Mouse (Mus musculus) telencephalon, adult 2 months (tissue): Measurements from ENCODE around the gene Ppp1r15a.
"Not testable (repeated sequence)": the region's sequence is repeated elsewhere in the genome, so short reads cannot be mapped to it uniquely, and the experiment has no call there.

Experiments
- DNase-seq: peaks from one replicate; pipeline ENCODE4 v3.0.0-alpha.2; 2011; ENCODE audit warnings: low read depth, low spot score

The Ppp1r15a gene

DNA sequence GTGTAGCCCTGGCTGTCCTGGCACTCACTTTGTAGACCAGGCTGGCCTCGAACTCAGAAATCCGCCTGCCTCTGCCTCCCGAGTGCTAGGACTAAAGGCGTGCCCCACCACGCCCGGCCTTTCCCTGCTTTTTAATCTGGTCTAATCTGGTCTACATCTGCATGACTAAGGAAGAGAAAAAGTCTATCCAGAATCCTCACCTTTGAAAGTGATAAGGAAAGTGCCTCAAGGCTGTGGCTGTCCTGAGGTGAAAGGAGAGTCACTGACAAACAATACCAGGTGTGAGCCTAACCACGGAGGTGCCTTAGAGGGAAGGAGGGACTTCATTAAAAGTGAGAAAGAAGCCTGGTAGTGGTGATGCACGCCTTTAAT is 25.4 kb upstream of the Ppp1r15a start:
- no peak for DNase-seq

DNA sequence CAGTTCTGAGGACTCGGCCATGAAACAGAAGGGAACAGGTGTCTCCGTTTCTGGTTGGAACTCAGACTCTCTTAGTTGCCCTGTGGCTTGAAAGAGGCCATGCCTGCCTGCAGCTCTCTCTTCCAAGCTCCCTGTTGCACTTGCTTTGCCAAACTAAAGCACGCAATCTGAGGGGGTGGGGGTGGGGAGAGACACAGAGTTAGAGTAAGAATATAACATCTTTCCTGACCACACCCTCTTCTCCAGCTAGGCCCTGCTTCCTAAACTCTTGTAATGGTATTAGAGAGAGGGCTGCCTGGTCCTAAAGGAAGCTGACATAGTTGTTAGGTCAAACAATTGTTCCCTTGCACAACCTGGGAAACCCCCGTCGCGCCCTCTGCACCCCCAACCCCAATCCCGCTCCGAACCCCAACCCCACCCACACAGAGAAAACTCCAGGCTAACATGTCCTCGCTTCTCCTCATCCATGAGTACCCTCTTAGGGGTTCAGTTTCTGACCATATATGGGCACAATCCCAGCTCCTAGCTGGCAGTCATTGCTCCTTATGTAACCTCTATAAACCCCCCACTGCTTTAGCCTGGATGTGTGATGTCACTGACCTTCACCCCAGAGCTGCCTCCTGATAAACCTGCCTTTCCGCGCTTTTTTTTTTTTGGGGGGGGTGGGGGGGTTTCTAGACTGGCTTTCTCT is 24.9 kb upstream of the Ppp1r15a start:
- DNase-seq = no peak

DNA sequence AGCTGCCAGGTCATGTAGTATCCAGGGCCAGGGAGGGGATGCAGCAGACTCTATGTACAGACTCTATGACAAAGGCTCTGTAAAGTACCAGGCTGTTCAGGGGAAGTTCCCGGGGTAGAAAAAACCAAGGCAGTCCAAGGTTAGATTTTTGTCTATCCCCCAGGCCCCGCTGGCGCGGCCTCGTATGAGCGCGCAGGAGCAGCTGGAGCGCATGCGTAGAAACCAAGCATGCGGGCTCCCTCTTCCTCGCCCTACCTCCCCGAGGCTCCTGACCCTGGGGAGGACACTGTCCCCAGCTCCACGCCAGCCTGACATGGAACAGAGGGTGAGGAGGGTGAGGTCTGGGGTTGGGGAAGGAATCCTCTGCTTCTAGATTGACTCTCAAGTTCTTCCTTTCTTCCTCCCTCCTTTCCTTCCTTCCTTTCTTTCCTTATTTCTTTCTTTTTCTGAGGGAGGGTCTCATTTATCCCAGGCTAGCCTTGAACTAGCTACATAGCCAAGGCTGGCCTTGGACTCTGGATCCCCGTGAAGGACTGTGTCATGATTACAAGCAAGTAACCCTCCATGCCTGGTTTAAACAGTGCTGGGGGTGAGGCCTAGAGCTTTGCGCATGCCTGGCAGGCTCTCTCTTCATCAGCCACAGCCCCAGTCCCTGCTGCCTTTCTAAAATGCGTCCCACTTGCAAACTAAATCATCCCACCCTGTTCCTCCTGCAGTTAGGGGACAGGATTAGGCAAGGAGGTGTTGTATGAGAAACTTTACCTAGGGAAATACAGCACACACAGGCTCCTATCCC is 23.8 kb upstream of the Ppp1r15a start:
- no peak for DNase-seq

DNA sequence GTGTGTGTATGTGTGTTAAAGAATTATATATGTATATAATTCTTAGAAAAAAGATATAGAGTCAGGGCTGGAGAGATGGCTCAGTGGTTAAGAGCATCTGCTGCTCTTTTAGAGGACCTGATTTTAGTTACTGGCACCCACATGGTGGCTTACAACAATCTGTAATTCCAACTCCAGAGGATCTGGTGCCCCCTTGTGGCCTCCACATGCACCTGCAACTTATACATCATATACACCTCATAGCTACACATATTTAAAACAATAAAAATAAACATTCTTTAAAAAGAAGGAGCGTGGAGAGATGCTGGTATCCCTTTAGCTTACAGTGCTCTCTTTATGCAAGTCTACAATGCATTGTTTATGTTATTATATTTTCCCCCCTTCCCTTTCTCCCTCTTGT is 18.5 kb upstream of the Ppp1r15a start:
- DNase-seq = no peak

DNA sequence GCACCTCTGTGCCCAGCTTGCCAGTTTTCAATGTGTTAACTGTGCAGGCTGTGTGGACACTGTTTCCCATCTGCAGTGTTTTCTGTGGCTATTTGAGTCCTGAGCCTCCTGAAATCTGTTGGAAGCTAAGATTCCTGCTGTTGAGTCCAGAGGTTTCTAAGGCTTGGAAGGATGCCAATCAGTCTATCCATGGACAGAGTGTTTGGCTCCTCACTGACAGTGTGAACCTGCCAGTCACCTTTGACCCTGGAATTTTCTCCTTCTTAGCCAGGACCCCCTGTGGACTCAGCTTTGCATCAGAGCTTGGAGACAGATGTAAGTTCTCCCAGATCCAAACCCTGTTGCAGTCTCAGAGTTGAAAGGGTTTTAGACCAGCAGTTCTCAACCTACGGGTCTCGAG is 14.1 kb upstream of the Ppp1r15a start:
- DNase-seq = no peak

DNA sequence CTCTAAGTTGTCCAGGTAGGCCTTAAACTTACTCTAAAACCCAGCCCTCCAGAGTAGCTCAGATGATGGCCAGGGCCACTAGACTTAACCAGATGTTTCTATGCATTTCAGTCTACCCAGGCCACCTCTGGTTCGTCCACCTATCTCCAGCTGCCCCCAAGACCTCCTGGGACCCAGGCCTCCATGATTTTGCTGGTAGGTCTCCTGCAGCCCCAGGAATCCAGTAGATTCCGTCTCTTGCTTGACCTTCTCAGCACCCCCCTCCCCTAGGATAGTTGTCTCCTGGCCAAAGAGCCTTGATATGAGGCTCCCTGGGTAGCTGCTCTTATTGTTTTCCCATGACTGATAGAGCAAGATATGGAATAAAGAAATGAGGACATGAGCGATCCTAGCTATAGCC is 13.0 kb upstream of the Ppp1r15a start:
- DNase-seq = no peak

DNA sequence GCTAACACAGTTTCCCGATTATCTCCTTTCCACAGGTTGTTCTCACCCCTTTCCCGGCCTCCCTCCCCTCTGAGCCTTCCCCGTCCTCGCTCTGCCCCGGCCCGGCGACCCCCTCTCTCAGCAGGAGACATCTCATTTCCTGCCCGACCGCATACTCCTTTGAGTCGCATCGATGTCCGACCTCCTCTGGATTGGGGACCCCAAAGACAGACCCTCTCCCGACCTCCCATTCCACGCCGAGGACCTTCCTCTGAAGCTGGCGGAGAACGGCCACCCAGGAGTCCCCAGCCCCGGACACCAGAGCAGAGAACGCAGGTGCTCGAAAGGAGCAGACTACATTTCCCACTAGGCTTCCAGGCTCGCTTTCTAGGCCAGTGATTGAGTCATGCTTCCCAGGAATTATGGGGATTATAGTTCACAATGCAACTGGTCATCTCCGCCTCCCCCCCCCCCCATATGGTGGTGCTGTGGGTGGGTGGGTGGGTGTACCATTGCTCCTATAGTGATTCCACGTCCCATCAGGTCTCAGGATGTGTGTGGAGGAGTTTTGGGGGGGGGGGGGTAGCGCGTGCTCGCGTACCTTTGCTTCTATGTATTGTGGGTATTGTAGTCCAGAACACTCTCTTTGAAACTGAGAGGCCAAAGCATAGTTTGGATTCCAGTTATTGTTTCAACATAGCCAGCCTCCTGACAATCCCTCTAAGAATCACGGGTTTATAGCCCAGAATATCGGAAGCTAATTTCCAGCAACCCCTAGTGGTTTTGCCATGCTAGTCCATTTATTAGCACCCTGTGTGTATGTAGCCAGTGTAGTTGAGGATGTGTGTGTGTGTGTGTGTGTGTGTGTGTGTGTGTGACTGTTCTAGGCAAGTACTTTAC is 12.3 kb upstream of the Ppp1r15a start:
- peak; percentile 60 for DNase-seq

DNA sequence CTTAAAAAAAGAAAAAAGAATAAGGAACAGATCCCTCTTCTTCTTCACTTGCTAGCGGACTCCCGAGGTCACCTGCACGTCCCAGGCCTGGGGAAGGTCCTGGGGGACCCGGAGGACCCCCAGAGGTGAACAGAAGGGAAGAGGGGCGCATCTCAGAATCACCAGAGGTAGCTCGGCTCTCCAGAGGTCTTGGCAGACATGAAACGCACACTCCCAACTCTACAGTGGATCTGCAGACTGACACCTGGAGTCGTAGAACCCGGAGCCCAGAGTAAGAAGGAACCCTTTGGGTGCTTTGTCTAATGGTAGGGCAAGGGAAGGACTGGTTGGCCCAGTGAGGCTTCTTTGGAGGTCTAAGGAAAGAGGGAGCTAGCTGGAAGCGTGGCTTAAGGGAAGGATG is 11.5 kb upstream of the Ppp1r15a start:
- no peak for DNase-seq

DNA sequence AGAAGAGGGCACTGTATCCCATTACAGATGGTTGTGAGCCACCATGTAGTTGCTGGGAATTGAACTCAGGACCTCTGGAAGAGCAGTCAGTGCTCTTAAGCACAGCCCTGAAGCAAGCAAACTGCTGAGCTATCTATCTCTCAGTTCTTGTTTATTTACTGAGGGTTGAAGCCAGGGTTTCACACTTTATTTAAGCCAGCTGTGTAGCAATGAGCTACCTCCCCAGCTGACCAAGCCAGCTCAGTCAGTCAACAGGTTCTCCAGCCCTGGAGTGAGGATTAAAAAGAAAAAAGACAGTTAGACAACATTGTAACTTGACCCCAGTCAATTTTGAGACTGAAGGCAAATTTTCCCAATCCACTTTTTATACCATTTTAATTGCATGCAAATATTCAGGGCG is 9.6 kb upstream of the Ppp1r15a start:
- no peak for DNase-seq

DNA sequence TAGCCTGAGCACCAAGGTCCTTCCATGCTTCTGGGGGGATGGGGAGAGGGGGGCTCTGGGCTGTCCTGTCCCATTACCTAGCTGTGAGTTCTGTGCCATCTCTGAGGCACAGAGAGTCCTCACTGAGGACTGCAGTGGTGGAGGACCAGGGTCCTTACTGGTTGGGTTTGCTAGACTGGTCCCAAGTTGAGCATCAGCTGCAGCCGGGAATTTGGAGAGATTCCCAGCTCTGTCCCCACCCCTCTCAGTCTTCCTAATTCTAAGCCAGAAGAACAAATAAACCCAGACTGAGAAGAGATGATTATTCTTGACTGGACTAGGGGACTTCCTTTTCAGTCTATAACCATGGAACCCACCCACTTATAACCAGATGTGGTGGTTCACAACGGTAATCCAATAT is 4.6 kb upstream of the Ppp1r15a start:
- no peak for DNase-seq

DNA sequence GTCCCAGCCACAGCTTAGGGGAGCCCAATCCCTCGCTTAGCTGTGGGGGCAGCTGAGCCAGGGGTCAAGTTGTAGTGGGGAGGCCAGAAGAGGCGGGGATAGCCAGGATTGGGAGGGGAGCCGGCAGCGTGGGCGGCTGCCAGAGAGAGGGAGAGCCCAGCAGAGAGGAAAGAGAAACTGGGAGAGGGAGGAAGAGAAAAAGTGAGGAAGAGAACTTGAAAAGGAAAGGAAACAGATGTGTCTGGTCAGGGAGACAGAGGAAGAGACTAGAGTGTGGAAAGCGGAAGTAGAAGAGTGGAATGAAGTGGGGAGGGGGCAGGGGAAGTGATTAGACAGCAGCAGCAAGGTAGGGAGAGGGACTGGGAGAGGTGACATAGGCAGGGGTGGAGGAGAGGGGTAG is 3.4 kb upstream of the Ppp1r15a start:
- DNase-seq = no peak

DNA sequence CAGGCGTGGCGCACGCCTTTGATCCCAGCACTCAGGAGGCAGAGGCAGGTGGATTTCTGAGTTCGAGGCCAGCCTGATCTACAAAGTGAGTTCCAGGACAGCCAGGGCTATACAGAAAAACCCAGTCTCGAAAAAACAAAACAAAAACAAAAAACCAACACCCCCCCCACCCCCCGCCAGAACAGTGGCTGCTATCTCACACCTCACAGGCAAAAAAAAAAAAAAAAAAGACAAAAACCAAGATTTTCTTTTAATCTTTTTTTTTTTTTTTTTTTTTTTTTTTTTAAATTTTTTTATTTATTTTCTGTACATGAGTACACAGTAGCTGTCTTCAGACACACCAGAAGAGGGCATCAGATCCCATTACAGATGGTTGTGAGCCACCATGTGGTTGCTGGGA is 1.1 kb upstream of the Ppp1r15a start:
- DNase-seq = not testable (repeated sequence)

DNA sequence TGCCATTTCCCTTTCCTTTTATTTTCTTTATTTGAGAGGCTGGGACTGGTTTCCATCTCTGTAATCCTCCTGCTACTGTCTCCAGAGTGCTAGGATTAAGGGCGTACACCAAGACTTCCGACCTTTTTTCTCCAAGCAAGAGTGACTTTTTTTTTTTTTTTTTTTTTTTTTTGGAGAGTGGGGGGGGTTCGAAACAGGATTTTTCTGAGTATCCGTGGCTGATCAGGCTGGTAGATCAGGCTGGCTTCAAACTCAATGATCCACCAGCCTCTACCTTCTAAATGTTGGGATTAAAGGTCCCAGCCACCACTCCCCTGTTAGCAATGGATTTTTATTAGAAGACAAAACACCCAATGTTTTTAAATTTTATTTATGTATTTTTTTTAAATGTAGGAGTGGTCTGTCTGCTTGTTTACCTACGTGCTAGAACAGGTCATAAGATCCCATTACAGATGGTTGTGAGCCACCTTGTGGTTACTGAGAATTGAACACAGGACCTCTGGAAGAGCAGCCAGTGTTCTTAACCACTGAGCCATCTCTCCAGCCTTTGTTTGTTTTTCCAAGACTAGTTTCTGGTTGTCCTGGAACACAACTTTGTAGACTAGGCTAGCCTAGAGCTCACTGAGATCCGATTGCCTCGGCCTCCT is 529 bp upstream of the Ppp1r15a start:
- DNase-seq = no peak

DNA sequence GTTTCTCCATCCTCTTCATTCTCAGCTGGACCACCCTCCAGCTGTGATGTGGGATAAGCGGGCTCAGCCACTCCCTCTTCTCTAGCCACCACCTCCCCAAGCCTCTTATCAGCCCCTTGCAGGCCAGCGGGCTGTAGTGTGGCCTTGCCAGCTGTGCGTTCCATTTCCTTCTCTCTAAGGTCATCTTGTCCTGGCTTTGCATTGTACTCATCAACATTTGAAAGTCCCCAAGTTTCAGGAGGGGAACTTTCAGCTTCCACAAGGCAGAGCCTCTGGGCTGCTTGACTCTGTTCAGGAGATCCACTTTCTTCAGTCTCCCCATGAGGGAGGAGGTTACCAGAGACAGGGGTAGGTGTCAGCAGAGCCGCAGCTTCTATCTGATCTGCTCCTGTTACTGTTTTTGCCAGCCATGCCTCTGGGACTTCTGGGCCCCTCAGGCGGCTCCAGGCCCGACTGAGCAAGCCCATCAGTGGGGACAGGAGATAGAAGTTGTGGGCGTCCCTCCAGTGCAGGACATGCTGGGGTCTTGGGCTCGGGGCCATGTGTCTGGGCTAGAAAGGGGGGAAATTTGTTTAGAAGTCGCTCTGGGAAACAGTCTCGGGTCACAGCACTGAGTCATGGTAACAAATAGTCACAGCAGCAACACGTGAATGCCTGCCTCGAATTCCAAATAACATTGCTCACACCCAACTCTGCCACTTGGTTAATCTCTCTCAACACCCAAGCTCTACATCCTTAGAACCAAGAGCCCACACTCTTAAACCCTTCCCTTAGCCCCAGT is 1.0 kb downstream of the Ppp1r15a start:
- DNase-seq = no peak

DNA sequence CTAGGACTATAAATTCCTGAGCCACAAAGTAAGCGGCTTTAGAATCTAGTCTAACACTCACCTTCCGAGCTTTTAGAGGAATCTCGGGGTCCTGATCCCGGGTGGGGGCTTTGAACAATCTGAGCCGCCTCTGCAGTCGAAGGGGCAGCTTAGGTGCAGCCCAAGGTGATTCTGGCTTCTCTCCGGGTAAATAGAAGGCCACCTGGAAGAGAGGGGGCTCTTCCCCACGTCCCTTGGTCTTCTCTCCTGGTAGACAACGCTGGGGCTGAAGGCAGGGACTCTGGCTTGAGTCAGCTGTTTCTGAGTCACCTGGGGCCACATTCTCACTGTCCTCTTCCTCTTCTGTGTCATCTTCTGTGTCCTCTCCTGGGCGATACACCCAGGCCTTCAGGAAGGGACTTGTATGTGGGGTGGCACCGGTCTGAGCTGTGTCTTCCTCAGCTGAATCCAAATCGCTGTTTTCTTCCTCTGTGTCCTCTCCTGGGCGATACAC is 2.3 kb downstream of the Ppp1r15a start:
- DNase-seq = no peak

DNA sequence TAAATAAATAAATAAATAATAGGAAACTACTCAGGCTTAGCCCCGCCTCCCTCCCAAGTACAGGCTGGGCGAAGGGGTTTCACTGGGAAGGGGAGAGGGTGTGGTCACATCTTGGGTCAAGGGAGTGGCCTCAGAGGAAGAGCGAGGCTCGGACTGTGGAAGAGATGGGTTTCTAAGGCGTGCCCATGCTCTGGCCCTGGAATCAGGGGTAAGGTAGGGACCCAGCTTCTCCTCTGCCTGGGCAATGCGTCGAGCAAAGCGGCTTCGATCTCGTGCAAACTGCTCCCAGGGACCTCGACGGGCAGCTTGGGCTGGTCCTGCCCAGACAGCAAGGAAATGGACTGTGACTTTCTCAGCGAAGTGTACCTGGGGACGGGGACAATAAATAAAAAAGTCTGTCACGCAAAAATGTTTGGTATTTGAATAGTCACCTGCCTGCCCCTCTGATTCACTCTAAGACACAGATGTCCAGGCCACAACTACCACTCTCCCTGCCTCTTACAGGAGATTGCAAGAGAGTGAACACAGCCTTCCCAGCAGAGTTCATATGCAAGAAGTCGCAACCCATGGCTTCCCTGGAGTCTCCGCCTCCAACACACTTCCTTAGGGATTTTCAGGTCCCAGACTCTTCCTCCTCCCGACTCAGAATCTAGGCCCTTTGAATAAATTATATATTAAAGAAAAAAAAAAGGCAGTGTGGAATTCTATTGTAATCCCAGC is 3.0 kb downstream of the Ppp1r15a start:
- DNase-seq = no peak

DNA sequence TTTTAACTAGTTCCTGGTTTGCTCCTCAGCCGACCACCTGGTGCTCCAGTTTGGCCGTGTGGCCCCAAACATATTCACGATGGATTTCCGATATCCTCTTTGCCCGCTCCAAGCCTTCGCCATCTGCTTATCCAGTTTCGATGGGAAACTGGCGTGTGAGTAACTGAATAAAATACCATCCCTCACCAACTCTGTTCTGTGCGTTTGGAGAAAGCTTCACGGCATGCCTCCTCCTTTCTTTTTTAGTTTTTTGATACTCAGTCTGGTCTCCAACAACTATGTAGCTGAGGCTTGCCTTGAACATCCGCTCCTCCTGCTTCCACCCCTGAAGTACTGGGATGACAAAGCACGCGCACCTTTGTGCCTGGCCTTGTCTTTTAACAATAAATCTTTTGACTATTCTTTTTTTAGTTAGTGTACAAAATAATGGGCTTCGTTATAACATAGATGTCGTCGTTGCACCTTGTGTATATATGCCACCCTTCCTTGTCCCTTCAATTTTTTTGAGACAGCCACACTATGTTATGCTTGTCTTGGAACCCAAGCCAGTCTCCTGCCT is 3.8 kb downstream of the Ppp1r15a start:
- no peak for DNase-seq

DNA sequence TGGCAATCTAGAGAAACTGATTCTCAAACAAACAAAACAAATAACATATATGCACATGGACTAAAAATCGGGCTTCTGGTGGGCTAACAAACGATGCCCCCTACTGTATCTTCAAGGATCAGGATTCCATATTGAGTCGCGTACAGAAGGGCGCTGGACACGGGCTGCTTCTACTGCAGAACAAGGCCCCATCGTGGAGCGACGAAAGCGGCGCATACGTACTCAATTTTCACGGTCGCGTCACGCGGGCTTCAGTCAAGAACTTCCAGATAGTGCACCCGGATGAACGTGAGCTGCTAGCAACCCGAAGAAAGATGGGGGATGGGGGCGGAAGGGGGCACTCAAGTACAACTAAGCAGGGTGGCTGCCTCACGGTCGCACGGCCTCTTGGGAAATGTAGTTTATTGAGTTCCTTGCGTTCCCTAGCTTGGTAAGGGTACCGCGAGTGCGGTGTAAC is 4.3 kb downstream of the Ppp1r15a start:
- DNase-seq = peak; percentile 95

DNA sequence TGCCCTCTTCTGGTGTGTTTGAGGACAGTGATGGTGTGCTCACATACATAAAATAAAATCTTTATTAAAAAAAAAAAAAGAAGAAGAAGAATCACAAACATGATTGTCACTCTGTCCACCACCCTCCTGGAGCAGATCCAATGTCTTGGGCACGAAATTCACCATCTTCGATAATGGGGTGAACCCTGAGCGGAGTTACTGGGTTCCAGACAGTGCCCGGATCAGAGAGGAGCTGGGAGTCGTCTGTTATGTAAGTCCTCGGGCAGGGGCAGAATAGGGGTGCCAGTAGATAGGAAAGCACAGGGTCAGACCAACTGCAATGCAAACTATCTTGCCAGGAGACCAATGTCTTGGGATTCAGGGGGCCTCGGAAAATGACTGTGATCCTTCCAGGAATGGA is 5.5 kb downstream of the Ppp1r15a start:
- DNase-seq = no peak
